Mouse (Mus musculus): ENCODE measurements around the gene Olfr392. TPM values are rescaled to one million over a fixed set of nuclear protein-coding genes. Genes with fewer than 3 reads are reported as not detected.

Olfr392 gene
- not detected in 2 replicates for polyA plus RNA-seq (2015; fragmentation: Nextera tagmentation; extraction: Ambion mirVana)

GRCm38 (mm10) chr11:73816949-73817348 lies at the start of gene Olfr392:
TSS of gene Olfr392 (minus strand) at chr11:73817049.
- Histone ChIP-seq H3K27me3 (ENCODE audit: control insufficient read depth, insufficient read depth, low read length) (no peaks in the 10 kb centered on the region), H3K9ac (ENCODE audit: low read length) (no peak within 1 kb of the TSS), H3K4me2 (ENCODE audit: low read depth, low read length) (no peak within 1 kb of the TSS), H3K4me1 (ENCODE audit: control insufficient read depth, insufficient read depth, low read length) (no peaks in the 10 kb centered on the region), H3K27ac (ENCODE audit: low read length) (no peak within 1 kb of the TSS), H3K4me3 (replicated peaks; ENCODE audit: low read length) (no peak within 1 kb of the TSS), H3K9me3 (replicated peaks; ENCODE audit: control insufficient read depth, low read length) (no peaks in the 10 kb centered on the region), H3K36me3 (ENCODE audit: control insufficient read depth, insufficient read depth, low read length) (no peaks in the 10 kb centered on the region)
- 87% methylated on average over 1 of the region's 1 CpGs for WGBS
- ATAC-seq (ENCODE audit: insufficient read depth, low FRiP score), result no peak

GRCm38 (mm10) chr11:73851354-73851753 lies 34.5 kb upstream of the Olfr392 start, which contains the start of gene Olfr393:
TSS of gene Olfr393 (minus strand) at chr11:73851454.
- Histone ChIP-seq H3K9ac (ENCODE audit: low read length) (no peak within 1 kb of the TSS), H3K27me3 (ENCODE audit: control insufficient read depth, insufficient read depth, low read length) (no peaks in the 10 kb centered on the region), H3K4me2 (ENCODE audit: low read depth, low read length) (no peak within 1 kb of the TSS), H3K4me1 (ENCODE audit: control insufficient read depth, insufficient read depth, low read length) (no peaks in the 10 kb centered on the region), H3K27ac (ENCODE audit: low read length) (no peak within 1 kb of the TSS), H3K36me3 (ENCODE audit: control insufficient read depth, insufficient read depth, low read length) (no peaks in the 10 kb centered on the region), H3K9me3 (replicated peaks; ENCODE audit: control insufficient read depth, low read length) (no peaks in the 10 kb centered on the region), H3K4me3 (replicated peaks; ENCODE audit: low read length) (no peak within 1 kb of the TSS)
- ATAC-seq (ENCODE audit: insufficient read depth, low FRiP score), result no peak

- 24% methylated on average over 1 of the region's 1 CpGs for WGBS
- Histone ChIP-seq H3K4me3 (replicated peaks; ENCODE audit: low read length) (no peak within 1 kb of the TSS), H3K4me2 (ENCODE audit: low read depth, low read length) (no peak within 1 kb of the TSS), H3K9ac (ENCODE audit: low read length) (no peak within 1 kb of the TSS), H3K27ac (ENCODE audit: low read length) (no peak within 1 kb of the TSS), H3K27me3 (ENCODE audit: control insufficient read depth, insufficient read depth, low read length) (no peaks in the 10 kb centered on the region), H3K36me3 (ENCODE audit: control insufficient read depth, insufficient read depth, low read length) (no peaks in the 10 kb centered on the region), H3K9me3 (replicated peaks; ENCODE audit: control insufficient read depth, low read length) (no peaks in the 10 kb centered on the region), H3K4me1 (ENCODE audit: control insufficient read depth, insufficient read depth, low read length) (no peaks in the 10 kb centered on the region)
- ATAC-seq (ENCODE audit: insufficient read depth, low FRiP score), result no peak
Observed at GRCm38 (mm10) chr11:73802952-73803351, 13.9 kb downstream of the Olfr392 start, which contains the start of gene Olfr391-ps. TSS of gene Olfr391-ps (minus strand) at chr11:73803052.

GRCm38 (mm10) chr11:73782664-73783063 lies 34.2 kb downstream of the Olfr392 start, which contains the start of gene Olfr390:
TSS of gene Olfr390 (plus strand) at chr11:73782964.
- 55% methylated on average over 1 of the region's 1 CpGs for WGBS
- H3K27ac ChIP-seq (ENCODE audit: low read length), result no peak within 1 kb of the TSS
- no peaks in the 10 kb centered on the region for H3K27me3 ChIP-seq (ENCODE audit: control insufficient read depth, insufficient read depth, low read length)
- H3K9ac ChIP-seq (ENCODE audit: low read length), result no peak within 1 kb of the TSS
- no peak for ATAC-seq (ENCODE audit: insufficient read depth, low FRiP score)
- H3K36me3 ChIP-seq (ENCODE audit: control insufficient read depth, insufficient read depth, low read length), result no peaks in the 10 kb centered on the region
- H3K4me2 ChIP-seq (ENCODE audit: low read depth, low read length), result no peak within 1 kb of the TSS
- H3K9me3 ChIP-seq (replicated peaks; ENCODE audit: control insufficient read depth, low read length), result no peaks in the 10 kb centered on the region
- H3K4me1 ChIP-seq (ENCODE audit: control insufficient read depth, insufficient read depth, low read length), result no peaks in the 10 kb centered on the region
- H3K4me3 ChIP-seq (replicated peaks; ENCODE audit: low read length), result no peak within 1 kb of the TSS

- ATAC-seq (ENCODE audit: insufficient read depth, low FRiP score), result no peak
- H3K27me3 ChIP-seq (ENCODE audit: control insufficient read depth, insufficient read depth, low read length), result no peaks in the 10 kb centered on the region
- H3K9ac ChIP-seq (ENCODE audit: low read length), result no peak within 1 kb of the TSS
- no peaks in the 10 kb centered on the region for H3K4me1 ChIP-seq (ENCODE audit: control insufficient read depth, insufficient read depth, low read length)
- no peak within 1 kb of the TSS for H3K4me3 ChIP-seq (replicated peaks; ENCODE audit: low read length)
- H3K27ac ChIP-seq (ENCODE audit: low read length), result no peak within 1 kb of the TSS
- no peak within 1 kb of the TSS for H3K4me2 ChIP-seq (ENCODE audit: low read depth, low read length)
- H3K9me3 ChIP-seq (replicated peaks; ENCODE audit: control insufficient read depth, low read length), result no peaks in the 10 kb centered on the region
- no peaks in the 10 kb centered on the region for H3K36me3 ChIP-seq (ENCODE audit: control insufficient read depth, insufficient read depth, low read length)
- 87% methylated on average over 1 of the region's 1 CpGs for WGBS
Observed at GRCm38 (mm10) chr11:73780613-73781012, 36.2 kb downstream of the Olfr392 start, which contains the start of gene Olfr389. TSS of gene Olfr389 (minus strand) at chr11:73780713.

Other genes with a start within 250 kb of the Olfr392 start
- not detected in 2 replicates for gene Olfr385, start 224.0 kb downstream of the Olfr392 start, polyA plus RNA-seq (2015; fragmentation: Nextera tagmentation; extraction: Ambion mirVana)
- not detected in 2 replicates for gene Olfr384, start 218.5 kb downstream of the Olfr392 start, polyA plus RNA-seq (2015; fragmentation: Nextera tagmentation; extraction: Ambion mirVana)
- gene Zfp735, start 128.3 kb downstream of the Olfr392 start, polyA plus RNA-seq (2015; fragmentation: Nextera tagmentation; extraction: Ambion mirVana), result not detected in 2 replicates
- not detected in 2 replicates for gene Olfr389, start 36.3 kb downstream of the Olfr392 start, polyA plus RNA-seq (2015; fragmentation: Nextera tagmentation; extraction: Ambion mirVana)
- not detected in 2 replicates for gene Olfr390, start 34.1 kb downstream of the Olfr392 start, polyA plus RNA-seq (2015; fragmentation: Nextera tagmentation; extraction: Ambion mirVana)
- gene Olfr391-ps, start 14.0 kb downstream of the Olfr392 start, polyA plus RNA-seq (2015; fragmentation: Nextera tagmentation; extraction: Ambion mirVana), result not detected in 2 replicates
- gene Olfr393, start 34.4 kb upstream of the Olfr392 start, polyA plus RNA-seq (2015; fragmentation: Nextera tagmentation; extraction: Ambion mirVana), result not detected in 2 replicates
- not detected in 2 replicates for gene Olfr394, start 73.7 kb upstream of the Olfr392 start, polyA plus RNA-seq (2015; fragmentation: Nextera tagmentation; extraction: Ambion mirVana)
- not detected in 2 replicates for gene Olfr395, start 92.2 kb upstream of the Olfr392 start, polyA plus RNA-seq (2015; fragmentation: Nextera tagmentation; extraction: Ambion mirVana)
- not detected in 2 replicates for gene Olfr23, start 119.6 kb upstream of the Olfr392 start, polyA plus RNA-seq (2015; fragmentation: Nextera tagmentation; extraction: Ambion mirVana)
- gene Olfr397, start 143.8 kb upstream of the Olfr392 start, polyA plus RNA-seq (2015; fragmentation: Nextera tagmentation; extraction: Ambion mirVana), result not detected in 2 replicates
- gene Olfr398, start 173.4 kb upstream of the Olfr392 start, polyA plus RNA-seq (2015; fragmentation: Nextera tagmentation; extraction: Ambion mirVana), result not detected in 2 replicates
- not detected in 2 replicates for gene Olfr139, start 239.5 kb upstream of the Olfr392 start, polyA plus RNA-seq (2015; fragmentation: Nextera tagmentation; extraction: Ambion mirVana)
- not detected in 2 replicates for gene Olfr399, start 239.6 kb upstream of the Olfr392 start, polyA plus RNA-seq (2015; fragmentation: Nextera tagmentation; extraction: Ambion mirVana)